Mouse (Mus musculus) yolk sac, embryonic 10.5 days (tissue): ENCODE results near the gene Gja3.
A peak's percentile ranks its signal among the peaks of the same experiment; 100 is the strongest.
"Not testable (repeated sequence)": the region's sequence is repeated elsewhere in the genome, so short reads cannot be mapped to it uniquely, and the experiment has no call there.

Experiments
- DNase-seq: peaks from one replicate; pipeline ENCODE4 v3.0.0-alpha.2; 2017; ENCODE audit warnings: low spot score

Gene Gja3

DNA sequence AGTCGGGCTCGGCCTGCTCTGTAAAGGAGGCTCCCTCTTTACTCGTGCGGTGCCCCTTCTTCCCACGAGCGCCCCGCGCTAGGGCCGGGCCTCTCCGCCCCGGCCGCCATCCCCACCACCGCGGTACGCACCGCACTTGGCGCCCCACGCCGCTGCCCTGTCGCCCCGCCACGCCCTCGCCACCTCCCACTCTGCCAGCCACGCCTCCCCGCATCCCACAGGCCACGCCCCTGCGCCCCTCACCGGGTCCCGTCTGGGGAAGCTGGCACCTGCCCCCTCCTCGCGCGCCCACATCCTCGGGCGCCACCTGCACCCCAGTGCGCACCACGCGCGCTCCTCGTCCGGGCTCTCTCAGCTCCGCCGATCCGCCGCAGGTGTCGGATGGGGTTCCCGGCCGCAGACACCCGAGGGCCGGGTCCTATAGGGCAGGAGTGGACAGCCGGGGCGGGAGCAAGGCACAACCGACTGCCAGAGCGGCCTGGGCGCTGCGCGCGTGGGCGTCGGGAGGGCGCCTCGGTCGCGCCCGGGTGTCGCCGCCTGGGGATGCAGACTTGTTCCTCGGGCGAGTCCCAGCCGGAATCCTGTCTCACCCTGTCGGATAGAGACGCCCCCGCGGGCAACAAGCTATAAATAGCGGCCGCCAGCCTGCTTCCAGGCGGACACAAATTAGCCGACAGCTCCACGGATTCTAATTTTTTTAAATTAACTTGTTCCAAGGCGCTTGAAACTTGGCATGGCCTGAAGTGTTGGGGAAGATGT, at the start of gene Gja3:
Gene Gja3, minus strand, starts transcription at position 538 of the 759 bp plus-strand sequence.
- peak; percentile 37 for DNase-seq

DNA sequence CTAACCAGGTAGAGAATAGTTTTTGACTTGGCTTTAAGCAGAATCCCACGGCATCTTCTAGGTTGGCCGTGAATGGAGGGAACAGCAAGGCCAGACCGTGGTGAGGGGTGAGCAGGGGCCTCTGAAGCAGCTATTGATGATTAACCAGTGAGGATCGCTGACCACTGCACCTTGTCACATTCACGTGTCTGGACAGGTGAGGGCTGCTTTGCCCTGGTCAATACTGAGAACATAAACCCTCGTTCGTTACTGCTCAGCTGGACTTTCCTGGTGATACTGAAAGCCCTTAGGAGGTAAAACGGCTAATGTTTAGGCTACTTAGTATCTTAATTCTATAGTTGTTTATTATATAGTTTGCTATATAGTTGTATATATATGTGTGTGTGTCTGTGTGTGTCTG, 49.2 kb upstream of the Gja3 start:
- peak; percentile 86 for DNase-seq

DNA sequence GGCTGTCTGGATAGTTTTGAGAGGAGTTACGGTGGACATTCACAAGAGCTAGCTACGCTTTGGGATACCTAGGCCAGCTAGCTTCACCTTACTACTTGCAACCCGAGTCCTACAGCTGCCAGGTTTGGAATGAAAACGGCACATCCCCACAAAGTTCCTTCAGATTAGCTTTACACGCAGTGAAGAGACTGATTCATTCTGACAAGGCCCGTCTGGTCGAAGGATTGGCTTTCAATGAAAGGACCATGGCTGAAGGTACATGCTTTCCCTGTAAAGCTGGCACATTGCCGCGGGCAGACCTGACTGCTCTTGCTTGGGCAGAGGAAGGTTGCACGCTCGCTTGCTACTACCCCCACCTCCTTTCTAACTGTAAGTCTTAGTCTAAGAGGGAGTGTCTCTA, 47.8 kb upstream of the Gja3 start:
- DNase-seq, result no peak

DNA sequence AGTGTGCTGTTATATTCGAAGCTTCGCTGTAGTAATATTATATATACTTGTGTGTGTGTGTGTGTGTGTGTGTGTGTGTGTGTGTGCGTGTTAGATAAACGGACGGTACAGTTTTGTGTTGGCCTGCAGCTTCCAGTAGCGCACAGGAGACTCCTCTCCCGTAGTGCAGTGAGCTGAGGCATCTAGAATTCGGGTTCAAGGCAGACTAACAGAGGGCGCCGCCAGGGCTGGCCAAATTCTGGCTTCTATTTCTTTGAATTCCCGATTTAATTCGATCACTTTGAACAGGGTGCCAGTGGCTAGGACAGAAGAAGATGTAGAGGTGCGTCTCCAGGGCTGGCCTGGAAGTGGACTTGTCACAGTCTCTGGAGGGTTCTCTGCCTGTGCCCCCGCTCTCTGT, 47.2 kb upstream of the Gja3 start:
- no peak for DNase-seq

DNA sequence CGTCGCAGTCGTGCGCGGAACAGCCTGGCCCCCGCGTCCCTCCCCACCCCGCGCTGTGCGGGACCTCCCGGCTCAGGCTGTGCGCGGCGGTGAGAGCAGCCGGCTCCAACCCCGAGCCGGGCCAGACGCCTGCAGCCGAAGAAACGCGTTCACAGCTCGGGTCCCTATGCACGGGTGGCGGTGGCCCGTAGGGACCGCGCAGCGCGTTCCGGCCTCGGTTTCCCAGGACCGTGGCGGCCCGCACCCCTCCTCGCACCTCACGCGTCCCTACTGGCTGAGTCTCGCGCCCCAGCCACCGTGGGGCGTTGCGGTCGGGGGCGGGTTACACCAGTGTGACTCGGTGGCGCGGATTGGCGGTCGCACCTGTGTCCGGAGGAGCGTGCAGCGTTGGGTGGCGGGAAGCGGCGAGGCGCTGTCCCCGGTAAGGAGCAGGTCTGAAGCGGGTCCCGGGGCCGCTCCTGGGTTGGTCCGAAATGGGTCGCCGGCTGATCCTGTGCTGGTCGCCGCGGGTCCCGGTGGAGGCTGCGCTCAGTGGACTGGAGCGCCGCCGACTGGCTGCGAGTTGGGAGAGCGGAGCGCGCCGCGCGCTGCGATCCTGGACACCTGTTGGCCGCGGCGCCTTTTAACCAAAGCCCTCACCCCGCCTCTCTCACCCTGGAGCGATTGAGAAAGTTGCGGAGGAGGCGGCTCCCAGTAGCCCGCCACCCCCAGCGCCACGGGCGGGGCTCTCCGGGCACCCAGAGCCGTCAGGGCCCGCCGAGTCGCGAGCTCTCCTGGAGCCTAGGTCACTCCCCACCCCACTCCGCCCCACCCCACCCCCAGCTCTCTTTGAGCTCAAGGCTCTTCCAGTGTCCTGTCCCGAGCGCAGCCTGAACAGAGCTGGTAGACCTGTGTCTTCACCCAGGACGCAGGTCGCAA, 46.5 kb upstream of the Gja3 start, which contains the start of gene Gjb2:
Gene Gjb2, minus strand, starts transcription at position 597 of the 918 bp plus-strand sequence.
- peak; percentile 91 for DNase-seq

DNA sequence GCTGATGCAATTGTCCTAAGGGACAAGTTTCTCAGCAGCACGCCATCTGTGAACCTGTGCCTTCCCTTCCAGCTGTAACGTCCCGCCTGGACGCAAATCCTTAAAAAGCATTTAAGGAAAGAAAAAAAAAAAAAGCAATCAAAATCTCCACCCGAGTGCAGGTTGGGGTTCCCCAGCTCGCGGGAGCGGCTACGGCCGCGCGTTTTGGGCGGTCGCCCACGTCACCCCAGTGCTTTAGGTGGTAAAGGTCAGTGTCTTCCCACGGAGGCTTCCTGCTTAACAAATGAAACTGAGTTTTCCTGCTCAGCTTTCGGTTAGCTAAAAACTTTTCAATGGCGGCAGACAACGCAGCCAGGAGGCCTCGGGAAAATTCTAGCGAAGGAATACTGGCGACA, 45.8 kb upstream of the Gja3 start:
- DNase-seq, result no peak

DNA sequence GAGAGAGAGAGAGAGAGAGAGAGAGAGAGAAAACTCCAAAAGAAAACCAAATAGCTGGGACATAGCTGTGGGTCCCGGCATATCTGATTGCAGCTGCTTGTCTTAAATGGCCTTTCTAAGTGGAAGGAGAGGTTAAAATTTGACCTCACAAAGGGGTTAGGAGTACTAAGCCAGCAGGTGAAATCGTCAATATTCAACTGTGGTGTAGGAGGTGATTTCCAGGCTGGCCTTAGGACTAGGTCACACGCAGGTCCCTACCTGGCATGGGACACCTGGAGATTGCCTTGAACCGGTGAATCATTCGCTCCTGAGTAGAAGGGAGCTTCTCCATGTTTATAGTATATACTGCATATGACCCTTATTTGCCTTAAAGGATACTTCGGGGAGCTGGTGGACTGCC, 45.2 kb upstream of the Gja3 start:
- DNase-seq, result no peak

DNA sequence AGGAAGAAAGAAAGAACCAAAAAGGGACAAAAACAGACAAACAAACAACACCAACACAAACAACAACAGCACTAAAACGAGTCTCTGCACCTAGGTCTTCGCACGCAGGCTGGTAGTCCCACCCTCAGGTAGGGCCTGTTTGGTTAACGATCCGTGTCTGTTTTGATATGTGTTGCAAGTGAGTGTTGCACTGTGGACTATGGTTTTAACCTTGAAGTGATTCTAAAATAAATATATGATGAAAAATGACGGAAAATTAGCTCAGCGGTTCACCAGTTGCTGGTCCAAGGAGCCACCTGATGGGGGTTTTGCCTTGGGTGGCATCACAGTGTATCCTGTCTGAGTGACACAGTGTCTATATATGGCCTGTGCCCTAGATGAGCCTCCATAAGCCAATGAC, 43.7 kb upstream of the Gja3 start:
- DNase-seq, result no peak

DNA sequence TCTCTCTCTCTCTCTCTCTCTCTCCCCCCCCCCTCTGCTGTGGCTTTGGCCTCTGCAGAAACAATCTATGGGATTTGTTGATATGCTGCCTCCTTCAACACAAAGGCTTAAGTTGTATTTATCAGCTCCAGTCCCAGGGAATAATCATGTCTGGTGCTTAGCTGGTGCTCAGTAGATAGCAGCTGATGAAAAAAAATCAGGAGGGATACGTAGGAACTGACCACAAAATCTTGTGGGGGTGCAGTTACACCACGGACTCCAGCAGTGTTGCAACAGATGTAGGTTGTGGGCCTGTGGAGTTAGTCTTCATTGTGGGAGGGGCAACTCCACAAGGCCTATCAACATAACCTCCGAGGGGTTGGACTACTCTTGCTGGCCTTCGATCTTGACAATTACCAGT, 38.0 kb upstream of the Gja3 start:
- no peak for DNase-seq

DNA sequence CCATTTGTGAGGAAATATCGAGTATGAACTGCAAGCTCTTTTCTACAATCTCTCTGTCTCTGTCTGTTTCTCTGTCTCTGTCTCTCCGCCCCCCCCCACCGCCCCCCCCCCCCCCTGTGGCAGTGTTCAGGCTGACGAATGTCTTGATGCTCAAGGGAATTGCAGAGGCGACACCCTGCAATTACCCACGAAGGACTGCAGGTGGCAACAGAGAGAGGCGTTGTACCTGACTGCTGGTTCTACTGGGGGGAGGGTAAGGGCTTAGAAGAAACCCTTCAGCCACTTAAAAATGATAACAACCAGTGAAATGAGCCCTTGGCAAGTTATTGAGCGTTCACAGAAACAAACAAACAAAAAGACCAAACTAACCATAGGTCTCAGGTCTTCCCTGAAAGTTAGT, 35.1 kb upstream of the Gja3 start:
- DNase-seq, result peak; percentile 74

DNA sequence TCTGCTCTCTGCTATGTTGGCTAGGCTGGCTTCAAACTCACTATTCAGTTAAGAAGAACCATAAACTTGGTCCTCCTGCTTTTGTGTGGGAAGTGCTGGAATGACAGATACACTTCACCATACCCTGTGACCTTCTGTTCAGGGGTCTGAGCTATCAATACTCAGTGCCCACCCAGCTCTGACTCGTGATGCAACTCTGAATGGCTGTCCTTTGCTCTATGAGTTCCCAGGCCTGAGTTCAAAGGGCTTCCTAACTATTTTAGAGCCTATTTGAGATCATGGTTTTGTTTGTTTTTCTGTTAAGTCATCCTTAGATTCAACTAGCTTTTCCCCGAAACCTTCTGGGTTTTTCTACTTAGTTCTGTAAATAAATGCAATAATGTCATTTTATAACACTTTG, 32.1 kb upstream of the Gja3 start:
- DNase-seq, result peak; percentile 56

DNA sequence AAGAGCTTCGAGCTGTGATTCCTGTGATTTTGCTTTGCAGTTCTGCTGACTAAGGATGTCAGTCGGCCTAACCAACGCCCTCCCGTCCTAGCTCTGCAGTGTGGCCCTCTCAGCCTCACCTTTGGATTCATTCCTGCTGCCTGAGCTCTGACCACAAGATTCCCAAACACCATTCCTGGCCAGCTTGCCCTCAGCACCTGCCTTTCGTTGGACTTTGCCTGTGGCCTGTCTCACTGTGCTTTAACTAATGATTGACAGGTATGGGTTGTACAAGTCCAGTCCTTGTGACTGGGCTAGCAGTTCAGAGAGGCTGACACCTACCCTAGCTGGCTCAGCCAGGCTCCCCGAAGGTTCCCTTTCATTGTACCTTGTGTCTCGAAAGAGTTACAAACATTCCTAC, 31.2 kb upstream of the Gja3 start:
- DNase-seq, result peak; percentile 91

DNA sequence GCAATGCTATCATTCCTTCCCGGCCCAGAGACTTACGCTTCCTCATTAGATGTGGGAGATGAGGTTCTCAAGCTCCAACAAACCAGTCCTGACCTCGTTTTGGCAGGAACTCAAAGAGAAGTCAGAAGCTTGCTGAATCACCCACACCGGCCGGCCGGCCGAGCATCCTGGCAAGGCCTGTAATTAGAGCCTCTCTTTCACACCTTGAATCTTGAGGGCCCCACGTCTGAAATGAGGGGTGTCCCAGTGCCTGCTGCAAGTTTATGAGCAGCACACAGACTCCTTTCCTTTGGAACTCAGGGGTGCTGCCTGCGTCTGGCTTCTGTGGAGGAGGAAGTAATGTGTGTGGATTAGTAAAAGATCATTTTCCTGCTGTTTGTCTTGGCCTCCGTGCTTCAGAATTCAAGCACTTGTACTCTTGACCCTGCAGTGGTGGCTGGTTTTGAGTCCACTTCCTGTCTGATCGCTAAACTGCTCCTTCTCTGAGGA, 26.3 kb upstream of the Gja3 start:
- DNase-seq, result peak; percentile 57

DNA sequence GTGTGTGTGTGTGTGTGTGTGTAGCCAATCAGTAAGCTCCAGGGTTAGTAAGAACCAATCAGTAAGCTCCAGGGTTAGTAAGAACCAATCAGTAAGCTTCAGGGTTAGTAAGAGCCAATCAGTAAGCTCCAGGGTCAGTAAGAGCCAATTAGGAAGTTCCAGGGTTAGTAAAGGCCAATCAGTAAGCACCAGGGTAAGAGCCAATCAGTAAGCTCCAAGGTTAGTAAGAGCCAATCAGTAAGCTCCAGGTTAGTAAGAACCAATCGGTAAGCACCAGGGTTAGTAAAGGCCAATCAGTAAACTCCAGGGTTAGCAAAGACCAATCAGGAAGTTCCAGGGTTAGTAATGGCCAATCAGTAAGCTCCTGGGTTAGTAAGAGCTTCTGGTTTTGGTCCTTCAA, 25.0 kb upstream of the Gja3 start:
- DNase-seq, result no peak

DNA sequence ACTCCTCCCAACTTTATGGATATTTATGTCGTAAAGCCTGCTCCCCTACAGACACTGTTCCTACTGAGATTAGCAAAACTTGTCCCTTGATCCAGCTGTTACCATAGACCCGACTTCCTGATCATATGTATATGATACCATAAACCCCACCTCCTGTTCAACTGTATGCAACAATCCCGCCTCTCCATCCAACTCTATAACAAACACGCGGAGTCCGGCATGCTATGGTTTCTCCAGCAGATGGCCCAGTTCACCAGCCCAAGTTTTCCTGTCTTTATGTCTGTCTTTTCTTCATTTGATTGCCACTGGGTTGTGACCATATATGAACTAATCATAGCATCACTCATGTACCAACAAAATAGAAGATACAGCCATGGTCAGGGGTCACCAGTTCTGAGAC, 17.6 kb upstream of the Gja3 start:
- DNase-seq, result no peak

DNA sequence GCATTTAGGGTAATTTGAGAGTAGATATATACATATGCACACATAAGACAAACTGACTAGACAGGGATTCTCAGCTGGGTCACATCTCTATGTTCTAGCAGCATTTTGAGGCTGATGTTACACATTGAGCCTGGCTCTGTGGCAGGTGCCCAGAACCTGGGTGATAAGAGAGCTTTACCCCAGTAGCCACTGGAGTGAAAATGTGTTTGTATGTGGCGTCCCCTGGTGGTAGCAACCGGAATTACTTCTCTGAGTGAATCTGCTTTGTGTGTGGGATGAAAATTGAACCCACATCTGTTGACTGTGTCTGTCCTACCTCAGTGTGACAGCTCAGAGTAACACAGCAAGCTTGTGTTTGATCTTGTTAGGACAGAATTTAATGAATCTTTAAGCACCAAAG, 12.0 kb upstream of the Gja3 start:
- not testable (repeated sequence) for DNase-seq

DNA sequence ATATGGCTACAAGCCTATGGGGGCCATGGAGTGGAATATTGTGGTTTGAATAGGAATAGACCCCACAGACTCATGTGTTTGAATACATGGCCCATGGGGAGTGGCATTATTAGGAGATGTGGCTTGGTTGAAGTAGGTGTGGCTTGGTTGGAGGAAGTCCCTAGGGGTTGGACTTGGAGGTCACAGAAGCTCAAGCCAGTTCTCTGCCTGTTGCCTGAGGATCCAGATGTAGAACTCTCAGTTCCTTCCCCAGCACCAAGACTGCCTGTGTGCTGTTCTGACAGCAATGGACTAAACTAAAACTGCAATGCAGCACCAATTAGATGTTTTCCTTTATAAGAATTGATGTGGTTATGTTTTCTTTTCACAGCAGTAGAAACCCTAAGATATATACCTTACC, 8.2 kb upstream of the Gja3 start:
- DNase-seq, result no peak

DNA sequence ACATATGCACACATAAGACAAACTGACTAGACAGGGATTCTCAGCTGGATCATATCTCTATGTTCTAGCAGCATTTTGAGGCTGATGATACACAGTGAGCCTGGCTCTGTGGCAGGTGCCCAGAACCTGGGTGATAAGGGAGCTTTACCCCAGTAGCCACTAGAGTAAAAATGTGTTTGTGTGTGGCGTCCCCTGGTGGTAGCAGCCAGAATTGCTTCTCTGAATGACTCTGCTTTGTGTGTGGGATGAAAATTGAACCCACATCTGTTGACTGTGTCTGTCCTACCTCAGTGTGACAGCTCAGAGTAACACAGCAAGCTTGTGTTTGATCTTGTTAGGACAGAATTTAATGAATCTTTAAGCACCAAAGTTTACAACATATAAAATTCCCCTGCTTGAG, 2.2 kb upstream of the Gja3 start:
- DNase-seq, result peak; percentile 32

DNA sequence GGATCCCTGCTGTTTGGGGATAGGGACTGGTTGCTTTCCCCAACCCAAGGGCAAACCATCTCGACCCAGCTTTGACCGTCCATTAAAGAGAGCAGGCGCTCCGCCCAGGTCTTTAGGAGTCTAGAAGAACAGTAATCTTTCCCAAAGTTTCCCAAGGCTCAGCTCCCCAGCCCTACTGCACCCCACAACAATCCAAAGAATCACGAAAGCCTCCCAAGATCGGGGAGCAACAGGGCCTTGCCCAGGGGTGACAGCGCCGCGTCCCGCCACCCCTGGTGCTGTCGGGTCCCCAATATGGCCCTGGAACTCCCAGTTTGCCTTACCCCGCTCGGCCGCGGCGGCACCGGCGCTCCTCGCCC, 717 bp downstream of the Gja3 start:
- no peak for DNase-seq

DNA sequence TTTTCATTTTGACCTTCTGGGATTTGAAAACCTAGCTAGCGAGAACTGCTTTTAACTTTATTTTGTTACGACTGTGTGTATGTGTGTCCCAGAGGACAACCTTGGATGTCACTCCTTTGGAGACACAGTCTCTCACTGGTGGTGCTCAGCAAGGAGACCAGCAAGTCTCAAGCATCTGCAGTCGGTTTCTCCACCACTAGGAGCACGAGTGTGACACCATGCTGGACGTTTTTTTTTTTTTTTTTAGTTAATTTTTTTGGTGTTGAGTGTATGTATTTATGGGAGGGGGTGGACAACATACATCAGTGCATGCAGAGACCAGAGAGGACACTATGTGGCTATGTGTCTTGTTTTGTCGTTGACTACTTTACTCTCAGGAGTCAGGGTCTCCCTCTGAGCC, 5.2 kb downstream of the Gja3 start:
- no peak for DNase-seq

DNA sequence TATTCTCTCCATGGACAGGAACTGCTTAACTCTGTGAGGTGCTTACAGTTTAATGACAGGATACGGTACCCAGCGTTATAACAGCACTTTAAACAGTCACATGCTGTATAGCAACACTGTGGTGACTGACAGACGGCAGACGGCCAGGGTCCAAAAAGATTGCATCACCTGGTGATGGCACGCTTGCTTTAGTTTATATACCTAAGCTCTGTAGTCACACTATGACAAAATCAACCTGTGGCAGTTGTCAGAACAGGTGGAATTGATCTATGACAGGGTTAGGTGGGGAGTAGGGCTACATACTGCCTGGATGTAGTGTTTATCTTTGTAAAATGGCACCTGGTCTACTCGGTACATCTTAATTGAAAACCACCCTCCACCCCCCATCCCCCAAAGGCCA, 14.0 kb downstream of the Gja3 start:
- DNase-seq, result peak; percentile 21

DNA sequence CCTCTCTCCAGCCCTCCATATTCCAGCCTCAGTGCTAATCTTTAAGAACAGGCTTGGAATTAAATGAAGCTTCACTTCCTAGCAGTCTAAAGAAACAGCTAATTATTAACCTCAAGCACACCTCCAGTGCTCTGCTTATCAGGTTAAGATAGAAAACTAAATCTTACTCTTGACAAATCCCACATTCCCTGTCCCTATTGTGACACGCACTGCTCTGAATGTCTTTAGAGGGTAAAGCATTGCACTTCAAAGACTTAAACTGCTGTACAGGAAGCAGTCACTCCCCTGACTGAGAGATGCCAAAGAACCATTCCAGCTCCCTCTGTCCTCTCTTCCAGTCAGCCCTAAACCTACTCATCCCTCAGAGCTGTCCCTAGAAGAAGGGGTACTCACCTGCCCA, 16.5 kb downstream of the Gja3 start:
- DNase-seq, result peak; percentile 39

DNA sequence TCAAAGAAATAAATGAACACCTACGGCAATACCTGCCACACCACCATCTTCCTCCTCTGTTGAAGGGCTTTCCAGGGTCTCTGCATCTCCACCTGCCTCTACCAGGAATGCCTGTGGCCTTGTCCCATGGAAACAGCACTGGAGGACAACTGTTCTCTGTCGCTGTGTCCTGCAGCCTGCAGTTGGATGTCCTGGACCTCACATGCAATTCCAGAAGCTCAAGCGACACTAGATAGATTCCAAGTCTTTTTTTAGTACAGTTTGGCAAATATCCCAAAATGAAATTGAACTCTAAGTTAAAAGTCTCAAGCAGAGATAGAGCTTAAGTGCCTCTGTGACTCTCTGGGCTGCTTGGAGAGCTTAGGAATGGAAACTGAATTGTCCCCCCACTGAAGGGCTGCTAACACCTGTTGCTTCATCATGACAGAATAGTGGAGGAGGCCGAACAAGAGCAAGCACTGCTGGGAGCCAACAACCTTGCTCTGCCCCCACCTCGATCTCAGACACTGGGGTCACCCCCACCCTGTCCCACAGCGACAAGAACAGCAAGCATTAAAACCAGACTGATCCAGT, 22.9 kb downstream of the Gja3 start:
- no peak for DNase-seq
